Mouse (Mus musculus) testis, adult 2 months (tissue): ENCODE measurements around the gene Rnf126. TPM values are rescaled to one million over a fixed set of nuclear protein-coding genes. Genes with fewer than 3 reads are reported as not detected.
A peak's percentile ranks its signal among the peaks of the same experiment; 100 is the strongest.

Experiments used
- H3K27ac ChIP-seq: fragments of 200-500 bp; 2 replicates; pipeline ENCODE4 v1.5.1; 2012; ENCODE audit warnings: low read depth, low read length; ENCODE audit not compliant: control insufficient read depth, insufficient read depth
- H3K27me3 ChIP-seq: fragments of 200-500 bp; 2 replicates; pipeline ENCODE4 v1.6.1; 2012; ENCODE audit warnings: mild to moderate bottlenecking, low read length, moderate library complexity; ENCODE audit not compliant: control insufficient read depth, insufficient read depth
- H3K36me3 ChIP-seq: fragments of 200-500 bp; 2 replicates; pipeline ENCODE4 v1.6.1; 2012; ENCODE audit warnings: mild to moderate bottlenecking, low read length; ENCODE audit not compliant: control insufficient read depth, insufficient read depth
- H3K4me1 ChIP-seq: fragments of 200-500 bp; 2 replicates; pipeline ENCODE4 v1.6.1; 2012; ENCODE audit warnings: low read length; ENCODE audit not compliant: control insufficient read depth, insufficient read depth
- H3K4me3 ChIP-seq: fragments of 200-500 bp; 2 replicates; pipeline ENCODE4 v1.5.1; 2012; ENCODE audit warnings: low read depth, mild to moderate bottlenecking, low read length, moderate library complexity, mixed read lengths; ENCODE audit not compliant: control insufficient read depth
- CTCF ChIP-seq: fragments of 200-500 bp; IDR thresholded peaks from 2 replicates; pipeline ENCODE4 v1.5.1; 2012; ENCODE audit warnings: low read depth, mild to moderate bottlenecking, inconsistent platforms, low read length, moderate library complexity; ENCODE audit not compliant: control insufficient read depth, insufficient read depth, insufficient replicate concordance
- POLR2A ChIP-seq: fragments of 200-500 bp; IDR thresholded peaks from 2 replicates; pipeline ENCODE4 v1.6.1; 2012; ENCODE audit warnings: low read depth, mild to moderate bottlenecking, inconsistent platforms, low read length, moderate library complexity; ENCODE audit not compliant: control insufficient read depth
- polyA plus RNA-seq: library from polyadenylated mRNA; depleted of rRNA; stranded (reverse); fragments of >200 nt; gene quantifications from 2 replicates; pipeline ENCODE4 v1.2.3, GENCODE M21; 2012; rRNA removed

Gene Rnf126
- 989 and 1,153 TPM in 2 replicates for polyA plus RNA-seq

GRCm38 (mm10) chr10:79766508-79767325, at the start of gene Rnf126:
Gene Rnf126, minus strand, starts transcription at chr10:79766952.
- Histone ChIP-seq H3K4me3 (peak within 1 kb of the TSS; percentile 90), H3K4me1 (peaks cover 12% of the 10 kb centered on the region), H3K27me3 (no peaks in the 10 kb centered on the region), H3K36me3 (no peaks in the 10 kb centered on the region; the same call in 1 of the 2 replicates), H3K27ac (peak within 1 kb of the TSS; percentile 95)
- TF ChIP-seq CTCF (no peak), POLR2A (peak; percentile 35)

GRCm38 (mm10) chr10:79815671-79816494, 49.1 kb upstream of the Rnf126 start:
- H3K4me1 ChIP-seq, result peaks cover 3% of the 10 kb centered on the region
- H3K27me3 ChIP-seq, result no peaks in the 10 kb centered on the region
- no peak for TF ChIP-seq CTCF
- no peak for TF ChIP-seq POLR2A
- no peak overlapping the region for H3K4me3 ChIP-seq
- no peak overlapping the region for H3K27ac ChIP-seq
- H3K36me3 ChIP-seq, result no peaks in the 10 kb centered on the region

GRCm38 (mm10) chr10:79814271-79814842, 47.6 kb upstream of the Rnf126 start:
- H3K4me3 ChIP-seq, result no peak overlapping the region
- no peaks in the 10 kb centered on the region for H3K36me3 ChIP-seq
- TF ChIP-seq CTCF, result no peak
- no peak for TF ChIP-seq POLR2A
- H3K27ac ChIP-seq, result no peak overlapping the region
- peaks cover 3% of the 10 kb centered on the region for H3K4me1 ChIP-seq
- no peaks in the 10 kb centered on the region for H3K27me3 ChIP-seq

- no peak overlapping the region for H3K4me3 ChIP-seq
- no peaks in the 10 kb centered on the region for H3K27me3 ChIP-seq
- H3K4me1 ChIP-seq, result peaks cover 6% of the 10 kb centered on the region
- no peaks in the 10 kb centered on the region for H3K36me3 ChIP-seq
- peak; percentile 92 for TF ChIP-seq CTCF
- TF ChIP-seq POLR2A, result no peak
- H3K27ac ChIP-seq, result no peak overlapping the region
Observed at GRCm38 (mm10) chr10:79811736-79812637, 45.2 kb upstream of the Rnf126 start.

GRCm38 (mm10) chr10:79808728-79809127, 42.0 kb upstream of the Rnf126 start:
- Histone ChIP-seq H3K27me3 (no peaks in the 10 kb centered on the region), H3K36me3 (no peaks in the 10 kb centered on the region), H3K4me1 (peaks cover 34% of the 10 kb centered on the region), H3K27ac (no peak overlapping the region), H3K4me3 (no peak overlapping the region)
- TF ChIP-seq POLR2A (no peak), CTCF (no peak)

GRCm38 (mm10) chr10:79807826-79808225, 41.1 kb upstream of the Rnf126 start:
- TF ChIP-seq POLR2A (no peak), CTCF (no peak)
- Histone ChIP-seq H3K36me3 (no peaks in the 10 kb centered on the region), H3K27me3 (no peaks in the 10 kb centered on the region), H3K4me1 (peaks cover 43% of the 10 kb centered on the region), H3K4me3 (no peak overlapping the region), H3K27ac (no peak overlapping the region)

GRCm38 (mm10) chr10:79806972-79807371, 40.2 kb upstream of the Rnf126 start:
- Histone ChIP-seq H3K4me1 (peaks cover 50% of the 10 kb centered on the region), H3K4me3 (no peak overlapping the region), H3K36me3 (no peaks in the 10 kb centered on the region)

More at GRCm38 (mm10) chr10:79806972-79807371, 40.2 kb upstream of the Rnf126 start:
- Histone ChIP-seq H3K27ac (no peak overlapping the region; the same call in 1 of the 2 replicates), H3K27me3 (no peaks in the 10 kb centered on the region)
- no peak for TF ChIP-seq CTCF
